Mouse (Mus musculus): Measurements from ENCODE around the gene Snx17.

- no peak for TF ChIP-seq CTCF (IDR thresholded peaks at IDR 0.05)
- TF ChIP-seq POLR2A (IDR thresholded peaks at IDR 0.05; ENCODE audit: insufficient read depth, low read depth, low read length) = peak; percentile 93
- peak; percentile 87 for TF ChIP-seq EP300 (IDR thresholded peaks at IDR 0.05; ENCODE audit: insufficient read depth, low read depth, low read length)
Measured at GRCm38 (mm10) chr5:31154152-31154553, 38.9 kb upstream of the Snx17 start, which contains the start of gene Mpv17.

Measured in heart, adult 2 months (tissue).